Mouse (Mus musculus) liver, adult 2 months (tissue): ENCODE results near the gene Dot1l. TPM values are rescaled to one million over a fixed set of nuclear protein-coding genes. Genes with fewer than 3 reads are reported as not detected.
"Not testable (repeated sequence)": the region's sequence is repeated elsewhere in the genome, so short reads cannot be mapped to it uniquely, and the experiment has no call there.

Experiments
- DNase-seq: peaks from one replicate; pipeline ENCODE4 v3.0.0-alpha.2; 2011; ENCODE audit warnings: low read depth, low spot score; ENCODE audit errors: extremely low read depth
- H3K27ac ChIP-seq: fragments of 200-500 bp; replicated peaks from 2 replicates; pipeline ENCODE4 v1.5.1; 2012; ENCODE audit warnings: low read depth, mild to moderate bottlenecking, control low read depth, inconsistent platforms, low read length; ENCODE audit not compliant: insufficient read depth
- H3K27me3 ChIP-seq: fragments of 200-500 bp; 2 replicates; pipeline ENCODE4 v1.6.1; 2012; ENCODE audit warnings: mild to moderate bottlenecking, moderate library complexity, low read length, inconsistent platforms; ENCODE audit not compliant: control insufficient read depth, insufficient read depth
- H3K36me3 ChIP-seq: fragments of 200-500 bp; 2 replicates; pipeline ENCODE4 v1.6.1; 2012; ENCODE audit warnings: low read length, inconsistent platforms; ENCODE audit not compliant: control insufficient read depth, insufficient read depth
- H3K4me1 ChIP-seq: fragments of 200-500 bp; 2 replicates; pipeline ENCODE4 v1.6.1; 2011; ENCODE audit warnings: low read length; ENCODE audit not compliant: control insufficient read depth, insufficient read depth
- H3K4me3 ChIP-seq: fragments of 200-500 bp; 2 replicates; pipeline ENCODE4 v1.5.1; 2011; ENCODE audit warnings: low read depth, mild to moderate bottlenecking, control low read depth, low read length, moderate library complexity; ENCODE audit not compliant: insufficient read depth
- H3K79me2 ChIP-seq: fragments of 200-500 bp; 2 replicates; pipeline ENCODE4 v1.6.1; 2012; ENCODE audit warnings: inconsistent platforms, mild to moderate bottlenecking, low read length, moderate library complexity; ENCODE audit not compliant: control insufficient read depth, insufficient read depth
- H3K9ac ChIP-seq: fragments of 200-500 bp; 2 replicates; pipeline ENCODE4 v1.6.1; 2012; ENCODE audit warnings: low read depth, mild to moderate bottlenecking, control low read depth, inconsistent platforms, low read length
- CTCF ChIP-seq: fragments of 200-500 bp; IDR thresholded peaks from 2 replicates; pipeline ENCODE4 v1.5.1; 2011; ENCODE audit warnings: low read depth, low read length, control low read depth
- POLR2A ChIP-seq: fragments of 200-500 bp; IDR thresholded peaks from 2 replicates; pipeline ENCODE4 v1.6.1; 2011; ENCODE audit warnings: low read length, control low read depth; ENCODE audit not compliant: insufficient read depth; ENCODE audit errors: extremely low read depth
- WGBS: fragments of 180-500 bp; shearing (Covaris S2); methylation state at CpG from one replicate; pipeline ENCODE4 v1.1.7; 2018; 5-methylcytosine and 5-hydroxymethylcytosine counted together
- polyA plus RNA-seq: library from polyadenylated mRNA; depleted of rRNA; stranded (reverse); fragments of >200 nt; gene quantifications from 2 replicates; pipeline ENCODE4 v1.2.3, GENCODE M21; 2012
- total RNA-seq: library from RNA; depleted of rRNA; stranded (reverse); fragments of >200 nt; gene quantifications from 2 replicates; pipeline ENCODE4 v1.2.3, GENCODE M21; 2014

Dot1l gene
- total and polyA plus RNA-seq, 2 experiments = 2.4 to 14.8 TPM

DNA sequence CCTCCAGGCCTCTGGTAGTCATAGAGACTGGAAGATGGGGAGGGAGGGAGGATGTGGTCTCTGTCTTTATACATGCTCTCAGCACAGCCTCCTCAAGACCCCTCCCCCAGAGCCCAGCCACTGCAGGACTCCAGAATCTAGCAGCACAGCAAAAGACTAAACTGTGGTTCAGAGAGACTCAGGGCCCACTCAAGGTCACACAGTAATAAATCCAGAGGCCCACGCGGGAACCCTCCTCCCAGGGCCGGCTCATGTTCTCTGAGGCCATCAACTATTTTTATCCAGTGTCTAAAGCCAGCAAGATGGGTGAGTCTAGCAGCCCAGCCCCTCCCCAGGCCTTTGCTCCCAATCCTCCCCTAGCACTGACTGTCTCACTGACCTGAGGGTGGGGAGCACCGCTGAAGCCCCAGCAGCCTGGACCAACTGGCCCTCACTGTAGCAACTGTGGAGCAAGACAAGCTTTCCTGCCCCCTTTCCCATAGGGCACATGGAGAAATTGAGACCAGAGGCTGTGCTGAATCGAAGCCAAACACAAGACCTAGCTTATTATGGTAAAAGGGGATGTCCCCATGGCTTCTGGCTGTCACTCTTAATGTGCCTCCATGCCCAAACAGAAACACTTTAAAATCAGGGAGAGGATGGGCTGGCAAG, 57.5 kb downstream of the Dot1l start:
- H3K27me3 ChIP-seq = no peaks in the 10 kb centered on the region; the same call in 1 of the 2 replicates
- no peaks in the 10 kb centered on the region for H3K79me2 ChIP-seq
- TF ChIP-seq POLR2A (no peak), CTCF (no peak)
- no peaks in the 10 kb centered on the region; the same call in 1 of the 2 replicates for H3K4me1 ChIP-seq
- no peak overlapping the region for H3K9ac ChIP-seq
- DNase-seq = no peak
- H3K4me3 ChIP-seq = no peak overlapping the region
- H3K27ac ChIP-seq = no peak overlapping the region
- no peaks in the 10 kb centered on the region for H3K36me3 ChIP-seq
- 63% methylated on average over 5 of the region's 5 CpGs for WGBS

DNA sequence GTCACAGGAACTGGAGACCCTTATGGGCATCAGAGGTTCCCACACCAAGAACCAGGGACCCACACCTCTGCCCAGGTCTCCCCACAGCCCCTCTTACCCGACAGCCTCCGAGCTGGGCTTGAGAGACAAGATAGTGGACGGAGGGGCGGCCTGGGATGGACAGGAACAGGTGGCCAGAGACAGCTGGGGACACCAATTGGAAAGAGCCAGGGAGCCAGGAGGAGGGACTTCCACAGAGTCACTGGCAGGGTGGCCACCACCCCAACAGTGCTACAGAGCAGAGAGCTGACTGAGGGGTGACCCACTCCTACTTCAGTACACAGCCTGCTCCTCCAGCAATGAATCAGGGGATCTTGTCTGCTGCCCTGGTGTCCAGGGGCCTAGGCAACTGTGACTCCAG, 58.4 kb downstream of the Dot1l start, which contains the start of gene Jsrp1:
Jsrp1 (minus strand) TSS at position 133 of the 400 bp plus-strand sequence.
- DNase-seq = no peak
- H3K4me3 ChIP-seq = no peak within 1 kb of the TSS
- H3K27me3 ChIP-seq = no peaks in the 10 kb centered on the region; the same call in 1 of the 2 replicates
- no peaks in the 10 kb centered on the region for H3K79me2 ChIP-seq
- no peak within 1 kb of the TSS for H3K27ac ChIP-seq
- WGBS = 90% methylated on average over 4 of the region's 4 CpGs
- TF ChIP-seq CTCF = no peak
- no peak for TF ChIP-seq POLR2A
- no peaks in the 10 kb centered on the region for H3K4me1 ChIP-seq
- no peak within 1 kb of the TSS for H3K9ac ChIP-seq
- no peaks in the 10 kb centered on the region for H3K36me3 ChIP-seq

DNA sequence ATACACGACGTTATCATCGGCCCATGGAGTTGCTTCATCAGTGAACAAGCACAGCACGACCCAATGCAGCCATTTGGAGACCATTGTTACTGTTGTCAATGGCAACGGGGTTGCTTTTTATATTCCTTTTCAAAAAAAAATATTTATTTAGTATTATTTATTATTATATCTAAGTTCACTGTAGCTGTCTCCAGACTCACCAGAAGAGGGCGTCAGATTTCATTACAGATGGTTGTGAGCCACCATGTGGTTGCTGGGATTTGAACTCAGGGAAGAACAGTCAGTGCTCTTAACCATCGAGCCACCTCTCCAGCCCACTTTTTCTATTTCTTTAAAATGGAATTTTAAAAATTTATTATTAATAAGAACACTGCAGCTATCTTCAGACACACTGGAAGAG, 59.8 kb downstream of the Dot1l start:
- Histone ChIP-seq H3K27ac (no peak overlapping the region), H3K36me3 (no peaks in the 10 kb centered on the region), H3K9ac (no peak overlapping the region), H3K79me2 (no peaks in the 10 kb centered on the region), H3K4me1 (peaks cover 4% of the 10 kb centered on the region; the same call in 1 of the 2 replicates), H3K27me3 (no peaks in the 10 kb centered on the region), H3K4me3 (no peak overlapping the region)
- no peak for DNase-seq
- WGBS = 56% methylated on average over 7 of the region's 7 CpGs
- TF ChIP-seq POLR2A (no peak), CTCF (no peak)

DNA sequence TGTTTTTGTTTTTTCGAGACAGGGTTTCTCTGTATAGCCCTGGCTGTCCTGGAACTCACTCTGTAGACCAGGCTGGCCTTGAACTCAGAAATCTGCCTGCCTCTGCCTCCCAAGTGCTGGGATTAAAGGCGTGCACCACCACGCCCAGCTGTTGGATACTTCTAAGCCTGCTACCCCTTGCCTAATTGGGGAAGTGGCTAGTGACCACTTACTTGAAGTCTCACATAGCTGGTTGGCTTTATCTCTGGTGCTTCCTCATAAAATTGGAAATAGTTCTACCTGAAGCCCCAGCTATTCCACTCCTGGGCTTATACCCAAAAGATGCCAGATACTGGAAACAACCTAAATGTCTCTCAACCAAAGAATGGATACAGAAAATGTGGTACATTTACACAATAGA, 61.3 kb downstream of the Dot1l start:
- 88% methylated on average over 3 of the region's 3 CpGs for WGBS
- H3K9ac ChIP-seq = not testable (repeated sequence)

DNA sequence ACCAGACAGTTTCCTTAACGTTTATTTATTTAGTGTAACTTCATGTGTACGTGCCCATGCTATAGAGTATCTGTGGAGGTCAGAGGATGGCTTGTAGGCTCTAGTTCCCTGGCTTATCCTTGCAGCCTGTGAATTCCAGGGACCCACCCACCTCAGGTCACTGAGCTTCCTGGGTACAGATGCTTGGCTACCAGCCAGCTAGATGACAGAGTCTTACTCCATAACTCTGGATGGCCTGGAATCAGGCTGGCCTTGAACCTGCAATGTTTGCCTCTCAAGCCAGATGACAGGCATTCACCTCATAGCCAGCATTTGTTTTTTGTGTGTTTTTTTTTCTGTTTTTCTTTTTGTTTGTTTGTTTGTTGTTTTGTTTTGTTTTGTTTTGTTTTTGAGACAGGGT, 62.2 kb downstream of the Dot1l start:
- no peak overlapping the region for H3K4me3 ChIP-seq
- TF ChIP-seq CTCF (no peak), POLR2A (no peak)
- no peak overlapping the region for H3K27ac ChIP-seq
- peak; percentile 66 for DNase-seq
- peaks cover 6% of the 10 kb centered on the region; the same call in 1 of the 2 replicates for H3K4me1 ChIP-seq
- 58% methylated on average over 2 of the region's 2 CpGs for WGBS
- H3K27me3 ChIP-seq = no peaks in the 10 kb centered on the region
- no peaks in the 10 kb centered on the region for H3K36me3 ChIP-seq
- no peak overlapping the region for H3K9ac ChIP-seq
- H3K79me2 ChIP-seq = no peaks in the 10 kb centered on the region

More for the DNA sequence above, 61.3 kb downstream of the Dot1l start:
- not testable (repeated sequence) for H3K4me1 ChIP-seq, H3K79me2 ChIP-seq, H3K36me3 ChIP-seq, DNase-seq, H3K4me3 ChIP-seq, H3K27me3 ChIP-seq, H3K27ac ChIP-seq

DNA sequence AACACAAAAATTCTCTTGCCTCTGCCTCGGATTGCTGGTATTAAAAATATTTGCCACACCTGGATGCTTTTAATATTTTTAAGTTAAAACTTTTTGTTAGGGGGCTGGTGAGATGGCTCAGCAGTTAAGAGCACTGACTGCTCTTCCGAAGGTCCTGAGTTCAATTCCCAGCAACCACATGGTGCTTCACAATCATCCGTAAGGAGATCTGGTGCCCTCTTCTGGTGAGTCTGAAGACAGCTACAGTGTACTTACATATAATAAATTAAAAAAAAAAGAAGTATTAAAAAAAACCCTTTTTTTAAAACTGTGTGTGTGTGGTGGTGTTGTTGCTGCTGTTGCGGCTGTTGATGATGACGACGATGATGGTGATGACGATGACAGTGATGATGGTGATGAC, 62.9 kb downstream of the Dot1l start:
- peak; percentile 44 for DNase-seq
- not testable (repeated sequence) for H3K4me3 ChIP-seq, H3K27me3 ChIP-seq, H3K36me3 ChIP-seq, H3K9ac ChIP-seq, H3K4me1 ChIP-seq, H3K79me2 ChIP-seq, H3K27ac ChIP-seq
- 89% methylated on average over 7 of the region's 7 CpGs for WGBS
